Mouse (Mus musculus): ENCODE data around the gene Erc2.

Gene Erc2

DNA sequence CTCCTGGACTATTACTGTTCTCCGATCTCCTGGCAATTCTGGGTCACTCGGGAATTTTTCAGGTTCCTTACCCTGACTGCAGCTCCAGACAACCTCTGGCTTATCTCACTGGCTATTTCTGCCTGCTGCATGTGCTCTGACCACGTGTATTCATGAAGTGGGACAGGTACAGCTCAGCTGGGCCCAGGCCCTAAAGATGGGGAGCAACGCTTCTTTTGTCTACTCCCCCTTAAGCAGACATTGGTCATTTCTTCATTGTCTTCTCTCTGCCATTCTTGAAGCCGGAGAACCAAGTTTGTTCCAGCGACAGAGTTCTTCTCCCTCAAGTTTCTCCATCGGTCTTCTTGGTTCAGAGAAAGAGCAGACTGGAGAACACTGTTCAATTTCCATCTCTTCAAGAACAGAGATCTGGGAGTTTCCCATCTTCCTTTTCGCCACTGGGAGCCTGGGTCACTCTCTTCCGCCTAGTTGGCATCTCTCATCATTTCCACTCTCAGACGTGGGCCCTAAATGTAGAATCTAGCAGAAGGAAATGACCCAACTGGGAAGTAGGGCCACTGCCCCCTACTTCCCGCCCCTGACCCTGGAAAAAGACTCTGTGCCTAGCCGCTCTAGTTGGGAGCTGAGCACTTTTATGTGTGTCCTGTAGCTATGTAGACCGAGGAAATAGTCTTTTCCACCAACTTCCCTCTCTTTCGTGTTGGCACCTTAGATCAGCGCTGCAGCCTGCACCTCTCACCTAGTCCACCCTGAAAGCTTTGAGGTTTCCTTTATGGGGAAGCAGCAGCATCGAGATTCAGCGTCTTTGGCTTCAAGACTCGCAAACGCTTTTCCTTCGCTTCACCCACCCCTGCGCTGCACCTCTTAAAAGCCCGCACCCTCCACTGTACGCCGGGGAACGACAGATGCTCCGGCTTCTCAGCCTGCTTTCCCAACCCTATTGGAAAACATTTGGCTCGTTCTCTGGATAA lies 886.3 kb downstream of the Erc2 start:
- H3K36me3 ChIP-seq (ENCODE audit: control insufficient read depth, insufficient read depth, low read length, poor library complexity, severe bottlenecking) = no peaks in the 10 kb centered on the region
- no peak for DNase-seq (ENCODE audit: low read depth, low spot score)
- no peaks in the 10 kb centered on the region for H3K27me3 ChIP-seq (ENCODE audit: control insufficient read depth, insufficient read depth, low read length, poor library complexity, severe bottlenecking)

GRCm38 (mm10) chr14:28509441-28510340 lies 887.5 kb downstream of the Erc2 start:
- DNase-seq (ENCODE audit: low read depth, low spot score) = no peak
- no peaks in the 10 kb centered on the region for H3K27me3 ChIP-seq (ENCODE audit: control insufficient read depth, insufficient read depth, low read length, poor library complexity, severe bottlenecking)
- H3K36me3 ChIP-seq (ENCODE audit: control insufficient read depth, insufficient read depth, low read length, poor library complexity, severe bottlenecking) = no peaks in the 10 kb centered on the region

DNA sequence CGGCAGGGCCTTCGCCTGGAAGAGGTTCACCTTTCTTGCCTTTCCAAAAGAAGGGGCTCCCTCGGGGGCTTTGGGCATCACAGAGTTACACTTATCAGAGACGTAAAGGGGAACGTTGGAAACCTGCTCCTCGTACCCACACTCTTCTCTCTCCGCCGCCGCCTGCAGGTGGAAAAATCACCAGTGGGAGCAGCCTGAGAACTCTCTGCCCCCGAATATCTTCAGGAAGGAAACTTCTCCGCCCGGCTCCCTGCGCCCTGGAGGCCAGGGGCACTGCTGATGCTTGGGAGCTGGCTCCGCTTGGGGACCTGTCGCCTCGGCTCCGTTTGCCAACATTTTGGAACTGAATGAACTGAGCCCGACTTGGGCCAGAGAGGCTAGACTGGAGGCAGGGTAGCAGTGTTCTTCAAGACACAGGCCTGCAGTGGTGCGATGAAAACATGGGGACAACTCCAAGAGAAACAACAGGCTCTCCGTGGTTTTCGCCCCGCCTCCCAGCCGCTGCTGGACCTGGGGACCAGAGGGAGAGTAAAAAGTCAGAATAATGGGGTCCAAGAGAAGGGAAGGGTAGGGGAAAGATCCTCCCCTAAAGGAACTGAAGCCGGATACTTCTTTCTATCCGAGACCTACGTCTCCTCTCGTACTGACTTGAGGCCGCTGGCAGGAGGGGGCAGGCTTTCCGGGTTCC lies 888.3 kb downstream of the Erc2 start:
- no peaks in the 10 kb centered on the region for H3K36me3 ChIP-seq (ENCODE audit: control insufficient read depth, insufficient read depth, low read length, poor library complexity, severe bottlenecking)
- no peak for DNase-seq (ENCODE audit: low read depth, low spot score)
- H3K27me3 ChIP-seq (ENCODE audit: control insufficient read depth, insufficient read depth, low read length, poor library complexity, severe bottlenecking) = no peaks in the 10 kb centered on the region

- no peak for DNase-seq (ENCODE audit: low read depth, low spot score)
- Histone ChIP-seq H3K36me3 (ENCODE audit: control insufficient read depth, insufficient read depth, low read length, poor library complexity, severe bottlenecking) (no peaks in the 10 kb centered on the region), H3K27me3 (ENCODE audit: control insufficient read depth, insufficient read depth, low read length, poor library complexity, severe bottlenecking) (no peaks in the 10 kb centered on the region)
Measured at GRCm38 (mm10) chr14:28511029-28511651, 888.9 kb downstream of the Erc2 start.

- H3K36me3 ChIP-seq (ENCODE audit: control insufficient read depth, insufficient read depth, low read length, poor library complexity, severe bottlenecking) = no peaks in the 10 kb centered on the region
- DNase-seq (ENCODE audit: low read depth, low spot score) = no peak
- no peaks in the 10 kb centered on the region for H3K27me3 ChIP-seq (ENCODE audit: control insufficient read depth, insufficient read depth, low read length, poor library complexity, severe bottlenecking)
Measured at GRCm38 (mm10) chr14:28512805-28513590, 890.8 kb downstream of the Erc2 start.

DNA sequence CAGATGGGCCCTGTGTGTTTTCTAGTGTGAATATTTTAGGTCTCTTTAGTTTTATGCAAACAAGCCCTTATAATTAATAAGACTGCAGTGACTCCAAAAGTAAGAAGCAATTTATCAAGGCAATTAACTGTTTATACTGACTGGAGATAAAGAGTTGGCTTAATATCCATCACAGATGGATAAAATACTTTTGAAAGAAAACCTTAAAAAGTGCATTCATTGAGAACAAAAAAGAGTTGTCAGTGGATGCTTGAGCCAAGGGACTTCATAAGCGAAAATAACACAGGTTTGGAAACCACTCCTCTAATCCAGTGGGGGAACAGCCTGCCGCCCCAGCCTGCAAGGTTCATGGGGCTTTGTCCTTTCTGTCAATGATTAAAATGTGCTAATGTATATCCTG lies 891.9 kb downstream of the Erc2 start:
- H3K36me3 ChIP-seq (ENCODE audit: control insufficient read depth, insufficient read depth, low read length, poor library complexity, severe bottlenecking) = no peaks in the 10 kb centered on the region
- H3K27me3 ChIP-seq (ENCODE audit: control insufficient read depth, insufficient read depth, low read length, poor library complexity, severe bottlenecking) = no peaks in the 10 kb centered on the region
- DNase-seq (ENCODE audit: low read depth, low spot score) = no peak

- no peaks in the 10 kb centered on the region for H3K36me3 ChIP-seq (ENCODE audit: control insufficient read depth, insufficient read depth, low read length, poor library complexity, severe bottlenecking)
- no peaks in the 10 kb centered on the region for H3K27me3 ChIP-seq (ENCODE audit: control insufficient read depth, insufficient read depth, low read length, poor library complexity, severe bottlenecking)
Measured at GRCm38 (mm10) chr14:28515331-28515730, 893.1 kb downstream of the Erc2 start.

DNA sequence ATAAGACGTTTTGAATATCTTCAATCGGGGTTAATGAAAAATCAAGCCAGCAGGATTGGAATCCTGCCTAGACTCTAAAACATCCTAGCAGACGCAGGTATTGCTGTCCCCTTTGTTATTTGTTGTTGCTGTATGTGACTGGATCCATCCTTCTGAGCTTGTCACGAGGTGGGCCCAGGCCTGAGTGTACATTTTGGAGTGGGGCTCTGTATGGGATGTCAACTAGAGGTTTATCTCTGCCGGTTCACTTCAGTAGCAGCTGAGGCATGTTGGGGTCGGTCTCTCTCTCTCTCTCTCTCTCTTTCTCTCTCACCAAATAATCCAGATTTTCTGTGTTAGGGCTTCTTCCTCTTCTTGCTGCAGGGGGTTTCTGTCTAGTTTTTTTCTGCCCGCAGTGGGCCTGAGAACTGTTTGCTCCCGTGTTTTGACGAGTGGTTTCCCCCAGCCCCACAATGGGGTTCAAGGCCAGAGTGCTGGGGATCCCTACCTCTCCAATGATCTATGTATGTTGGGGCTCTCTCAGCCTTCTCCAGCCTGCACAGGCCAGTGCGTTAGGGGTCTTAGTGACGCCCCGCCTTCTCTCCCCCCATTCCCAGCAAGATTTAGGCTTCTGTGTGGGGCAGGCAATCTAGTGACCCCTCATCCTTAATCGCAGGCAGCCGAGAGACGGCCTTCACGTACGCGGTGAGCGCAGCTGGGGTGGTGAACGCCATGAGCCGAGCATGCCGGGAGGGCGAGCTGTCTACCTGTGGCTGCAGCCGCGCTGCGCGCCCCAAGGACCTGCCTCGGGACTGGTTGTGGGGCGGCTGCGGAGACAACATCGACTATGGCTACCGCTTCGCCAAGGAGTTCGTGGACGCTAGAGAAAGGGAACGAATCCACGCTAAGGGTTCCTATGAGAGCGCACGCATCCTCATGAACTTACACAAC lies 895.7 kb downstream of the Erc2 start:
- Histone ChIP-seq H3K27me3 (ENCODE audit: control insufficient read depth, insufficient read depth, low read length, poor library complexity, severe bottlenecking) (no peaks in the 10 kb centered on the region), H3K36me3 (ENCODE audit: control insufficient read depth, insufficient read depth, low read length, poor library complexity, severe bottlenecking) (no peaks in the 10 kb centered on the region)
- DNase-seq (ENCODE audit: low read depth, low spot score) = no peak

More at GRCm38 (mm10) chr14:28515331-28515730, 893.1 kb downstream of the Erc2 start:
- no peak for DNase-seq (ENCODE audit: low read depth, low spot score)

GRCm38 (mm10) chr14:28521106-28521505 lies 898.9 kb downstream of the Erc2 start:
- Histone ChIP-seq H3K36me3 (ENCODE audit: control insufficient read depth, insufficient read depth, low read length, poor library complexity, severe bottlenecking) (no peaks in the 10 kb centered on the region), H3K27me3 (ENCODE audit: control insufficient read depth, insufficient read depth, low read length, poor library complexity, severe bottlenecking) (no peaks in the 10 kb centered on the region)
- DNase-seq (ENCODE audit: low read depth, low spot score) = no peak

GRCm38 (mm10) chr14:28522611-28523010 lies 900.4 kb downstream of the Erc2 start:
- no peaks in the 10 kb centered on the region for H3K36me3 ChIP-seq (ENCODE audit: control insufficient read depth, insufficient read depth, low read length, poor library complexity, severe bottlenecking)
- H3K27me3 ChIP-seq (ENCODE audit: control insufficient read depth, insufficient read depth, low read length, poor library complexity, severe bottlenecking) = no peaks in the 10 kb centered on the region

GRCm38 (mm10) chr14:28525566-28525965 lies 903.3 kb downstream of the Erc2 start:
- H3K36me3 ChIP-seq (ENCODE audit: control insufficient read depth, insufficient read depth, low read length, poor library complexity, severe bottlenecking) = no peaks in the 10 kb centered on the region
- no peaks in the 10 kb centered on the region for H3K27me3 ChIP-seq (ENCODE audit: control insufficient read depth, insufficient read depth, low read length, poor library complexity, severe bottlenecking)
- DNase-seq (ENCODE audit: low read depth, low spot score) = no peak

More at GRCm38 (mm10) chr14:28522611-28523010, 900.4 kb downstream of the Erc2 start:
- no peak for DNase-seq (ENCODE audit: low read depth, low spot score)

Data from splenic B cell, adult 2 months (primary cell).